Mouse (Mus musculus) mouse trophoblast stem cell (cell line): ENCODE data around the gene Psma2.

Source experiments
- in situ Hi-C, 2 experiments: fragments of 300-500 bp; cut with MseI, MboI; formaldehyde crosslinking; loops; 2 replicates in 1 of 2; 3 replicates in 1 of 2; pipeline ENCODE4 v1.15.1; 2025

The Psma2 gene

GRCm38 (mm10) chr13:14612926-14613529, at the start of gene Psma2, which contains the start of gene Mrpl32:
Gene Psma2, plus strand, starts transcription at chr13:14613240.
Gene Mrpl32, minus strand, starts transcription at chr13:14613165.
- in situ Hi-C loops, result no loop called here

- in situ Hi-C loops, result no loop called here
These were observed 38.9 kb upstream of the Psma2 start for GRCm38 (mm10) chr13:14574128-14574527.

- in situ Hi-C loops, result no loop called here
These were observed 32.6 kb upstream of the Psma2 start for GRCm38 (mm10) chr13:14580392-14580791.

GRCm38 (mm10) chr13:14602744-14603143, 10.3 kb upstream of the Psma2 start:
- in situ Hi-C loops, result no loop called here

- in situ Hi-C loops, result no loop called here
These were observed 5.4 kb upstream of the Psma2 start for GRCm38 (mm10) chr13:14607616-14608015.

- in situ Hi-C loops, result no loop called here
These were observed 577 bp upstream of the Psma2 start for GRCm38 (mm10) chr13:14612463-14612862.

- in situ Hi-C loops, result no loop called here
These were observed 513 bp downstream of the Psma2 start for GRCm38 (mm10) chr13:14613553-14613952.

GRCm38 (mm10) chr13:14618724-14619123, 5.7 kb downstream of the Psma2 start:
- in situ Hi-C loops, result no loop called here

- in situ Hi-C loops, result no loop called here
These were observed 16.9 kb downstream of the Psma2 start, which contains the start of gene AW209491 for GRCm38 (mm10) chr13:14629726-14630641. Gene AW209491, plus strand, starts transcription at chr13:14630154.

GRCm38 (mm10) chr13:14639998-14640397, 27.0 kb downstream of the Psma2 start:
- in situ Hi-C loops, result no loop called here

- in situ Hi-C loops, result no loop called here
These were observed 36.3 kb downstream of the Psma2 start for GRCm38 (mm10) chr13:14649301-14649700.

- in situ Hi-C loops, result loop anchor here (10.0 to 25.0 kb wide), 2 partner anchors 1095 to 1098 kb away; no protein-coding TSS in a partner anchor
These were observed 54.1 kb downstream of the Psma2 start for GRCm38 (mm10) chr13:14667107-14667506.

GRCm38 (mm10) chr13:14670342-14670741, 57.3 kb downstream of the Psma2 start:
- in situ Hi-C loops, result loop anchor here in 1 of 2 experiments (25.0 kb wide), 1 partner anchor 1092 kb away; no protein-coding TSS in a partner anchor

GRCm38 (mm10) chr13:14688955-14689354, 75.9 kb downstream of the Psma2 start:
- in situ Hi-C loops, result no loop called here

- in situ Hi-C loops, result no loop called here
These were observed 103.8 kb downstream of the Psma2 start for GRCm38 (mm10) chr13:14716801-14717200.

GRCm38 (mm10) chr13:14717755-14718154, 104.7 kb downstream of the Psma2 start:
- in situ Hi-C loops, result no loop called here
